Mouse (Mus musculus) layer of hippocampus, adult 2 months (tissue): ENCODE measurements around the gene Lemd1. TPM values are rescaled to one million over a fixed set of nuclear protein-coding genes. Genes with fewer than 3 reads are reported as not detected.
"Not testable (repeated sequence)": the region's sequence is repeated elsewhere in the genome, so short reads cannot be mapped to it uniquely, and the experiment has no call there.

Experiments used
- DNase-seq, 2 experiments: peaks; one replicate each; pipeline ENCODE4 v3.0.0; 2022; ENCODE audit warnings: low spot score in 2 of 2
- H3K27ac ChIP-seq: fragments of 200-600 bp; 2 replicates; pipeline ENCODE4 v1.8.1; 2022
- H3K4me3 ChIP-seq: fragments of 200-600 bp; 2 replicates; pipeline ENCODE4 v1.8.1; 2022; ENCODE audit warnings: mild to moderate bottlenecking
- CTCF ChIP-seq: fragments of 200-600 bp; conservative IDR thresholded peaks from 2 replicates; pipeline ENCODE4 v1.8.1; 2022; ENCODE audit warnings: antibody characterized with exemption, mild to moderate bottlenecking, moderate library complexity
- total RNA-seq, 2 experiments: library from RNA; stranded (reverse); gene quantifications; 2 replicates each; pipeline ENCODE4 v1.2.3; 2021

Lemd1 gene
- total RNA-seq, 2 experiments from 2014 or later, result 0.64 to 0.88 TPM

DNA sequence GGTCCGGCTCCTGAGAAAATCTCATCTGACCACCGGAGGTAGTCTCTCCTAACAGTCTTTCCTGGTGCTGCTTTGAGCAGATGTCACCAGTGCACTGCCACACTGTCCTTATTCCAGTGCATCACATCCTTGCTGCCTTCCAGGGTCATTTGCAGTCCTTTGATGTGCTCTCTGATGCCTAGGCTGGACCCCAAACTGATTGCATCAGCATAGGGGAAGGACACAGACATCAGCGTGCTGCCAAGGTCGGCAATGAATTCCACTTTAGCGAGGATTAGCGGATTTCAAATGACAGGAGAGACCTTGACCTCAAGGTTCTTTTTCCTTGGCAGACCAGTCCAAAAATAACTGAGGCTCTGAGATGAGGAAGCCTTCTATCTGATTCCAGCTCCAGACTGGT is 85.9 kb downstream of the Lemd1 start:
- DNase-seq, result no peak
- no peak overlapping the region for H3K27ac ChIP-seq
- no peak overlapping the region for H3K4me3 ChIP-seq
- no peak for TF ChIP-seq CTCF

DNA sequence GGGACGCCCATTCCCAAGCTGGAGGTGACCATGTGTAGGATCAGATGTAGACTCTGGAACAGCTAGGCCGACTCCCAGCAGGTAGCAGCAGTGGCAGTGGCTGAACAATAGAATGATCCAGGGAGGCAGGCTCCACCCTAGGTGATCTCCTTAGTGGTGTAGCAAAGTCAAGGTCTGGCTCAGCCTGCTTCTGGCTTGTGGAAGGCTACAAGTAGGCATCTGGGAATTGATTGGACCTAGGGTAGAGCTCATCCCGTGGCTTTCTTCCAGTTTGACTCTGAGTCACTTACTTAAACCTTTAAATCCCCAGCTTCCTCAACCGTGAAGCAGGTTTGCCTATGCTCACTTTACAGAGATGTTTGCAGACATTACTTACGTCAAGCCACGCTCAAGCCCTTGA is 89.4 kb downstream of the Lemd1 start:
- H3K4me3 ChIP-seq, DNase-seq, H3K27ac ChIP-seq: not testable (repeated sequence)

DNA sequence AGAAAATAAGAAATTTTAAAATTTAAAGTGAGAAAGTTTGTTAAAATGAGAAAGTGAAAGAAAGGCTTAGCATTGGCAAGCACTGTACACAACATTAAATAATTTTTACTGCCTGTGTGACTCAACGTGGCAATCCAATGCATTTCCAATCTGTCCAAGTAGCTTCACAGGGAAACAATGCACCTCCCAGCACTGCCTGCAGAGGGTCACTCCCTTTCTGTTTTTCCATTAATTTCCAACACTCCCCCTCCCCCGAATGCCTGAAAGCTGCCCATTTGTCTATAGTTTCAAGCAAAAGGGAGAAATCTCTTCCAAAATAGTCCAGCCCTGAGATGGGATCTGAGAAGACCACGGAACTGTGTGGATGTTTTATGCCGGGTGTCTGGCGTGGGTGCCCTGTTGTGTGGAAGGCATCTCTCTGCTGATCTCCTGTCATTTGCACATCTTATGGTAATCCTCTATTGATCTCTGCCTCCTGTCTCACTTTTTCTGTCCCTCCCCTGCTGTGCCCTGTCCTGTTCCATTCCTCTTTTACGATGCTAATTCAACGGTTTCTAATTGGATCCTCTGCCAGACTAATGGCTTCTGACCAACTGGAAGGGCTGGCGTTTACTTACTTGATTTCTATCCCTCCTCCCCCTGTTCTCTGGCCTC is 90.4 kb downstream of the Lemd1 start:
- Histone ChIP-seq H3K4me3 (no peak overlapping the region), H3K27ac (no peak overlapping the region)
- DNase-seq, result no peak
- peak; percentile 16; the same call in 1 of the 2 replicates for TF ChIP-seq CTCF

DNA sequence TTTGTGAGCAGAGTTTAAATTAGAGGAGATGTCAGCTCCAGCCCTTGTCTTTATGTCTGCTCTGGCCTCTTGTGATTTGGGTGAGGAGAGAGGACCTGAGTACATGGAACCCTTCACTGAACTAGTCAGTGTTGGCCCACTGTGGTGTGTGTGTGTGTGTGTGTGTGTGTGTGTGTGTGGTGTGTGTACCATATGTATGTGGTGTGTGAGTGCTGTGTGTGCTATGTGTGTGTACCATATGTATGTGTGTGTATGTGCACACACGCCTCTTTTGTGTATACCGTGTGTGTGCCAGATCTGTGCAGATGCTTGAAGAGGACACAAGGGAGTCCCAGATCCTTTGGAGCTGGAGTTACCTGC is 90.9 kb downstream of the Lemd1 start:
- no peak for DNase-seq
- no peak overlapping the region for H3K4me3 ChIP-seq
- H3K27ac ChIP-seq, result no peak overlapping the region
- TF ChIP-seq CTCF, result no peak

DNA sequence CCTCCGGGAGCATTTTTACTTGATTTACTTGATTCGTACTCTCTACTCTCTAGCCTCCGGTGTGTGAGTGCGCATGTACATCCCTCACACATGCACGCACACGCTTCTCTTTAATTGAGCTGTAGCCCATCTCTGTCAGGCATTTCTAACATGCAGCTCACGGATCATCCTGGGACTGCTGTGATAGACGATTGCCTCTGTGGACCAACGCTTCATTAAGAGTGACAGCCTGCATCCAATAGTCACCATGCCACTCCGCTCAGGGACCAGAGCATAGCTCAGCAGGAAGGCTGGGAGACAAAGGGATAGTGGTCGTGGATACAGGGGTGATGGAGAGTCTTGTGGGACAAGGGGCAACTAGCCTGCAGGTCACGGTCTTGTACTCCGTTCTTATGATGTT is 91.8 kb downstream of the Lemd1 start:
- Histone ChIP-seq H3K4me3 (no peak overlapping the region), H3K27ac (no peak overlapping the region)
- no peak for DNase-seq
- no peak for TF ChIP-seq CTCF

DNA sequence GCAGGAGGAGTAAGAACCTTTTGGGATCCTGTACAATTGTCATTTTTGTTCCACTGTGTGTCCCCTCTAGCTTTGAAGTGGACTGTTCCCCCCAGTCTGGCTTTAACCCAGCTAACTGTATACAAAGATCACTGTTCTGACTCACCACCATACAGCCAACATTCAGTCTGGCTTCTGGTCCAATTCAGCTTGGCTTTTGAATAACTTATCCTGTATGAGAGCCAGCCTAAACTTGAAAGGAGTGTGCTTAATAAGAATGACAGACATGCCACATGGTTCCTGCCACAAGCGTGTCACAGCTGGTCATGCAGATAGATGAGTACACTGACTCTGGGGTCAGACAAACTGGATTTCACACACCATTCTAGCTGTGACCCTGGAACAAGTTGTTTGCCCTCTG is 95.5 kb downstream of the Lemd1 start:
- Histone ChIP-seq H3K4me3 (no peak overlapping the region), H3K27ac (no peak overlapping the region)
- TF ChIP-seq CTCF, result no peak
- DNase-seq, result no peak

DNA sequence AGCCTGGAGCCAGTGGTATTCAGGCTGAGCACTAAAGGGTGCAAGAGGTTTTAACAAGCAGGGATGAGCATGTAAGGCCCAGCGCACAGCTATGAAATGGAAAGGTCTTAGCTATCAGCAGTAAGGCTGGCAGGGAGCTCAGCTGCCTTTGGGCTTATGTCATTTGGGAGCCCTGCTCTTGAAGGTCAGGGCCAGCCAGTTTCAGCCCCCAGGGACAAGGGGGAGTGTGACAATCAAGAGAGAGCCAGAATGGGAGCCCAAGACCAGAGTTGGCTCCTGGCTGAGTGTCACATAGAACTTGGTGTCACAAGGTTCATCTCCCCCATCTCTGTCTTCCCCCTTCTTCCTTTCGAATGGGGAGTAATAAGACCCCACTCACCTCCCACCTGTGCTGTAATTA is 96.2 kb downstream of the Lemd1 start:
- H3K4me3 ChIP-seq, result no peak overlapping the region
- TF ChIP-seq CTCF, result no peak
- no peak overlapping the region for H3K27ac ChIP-seq
- no peak for DNase-seq

DNA sequence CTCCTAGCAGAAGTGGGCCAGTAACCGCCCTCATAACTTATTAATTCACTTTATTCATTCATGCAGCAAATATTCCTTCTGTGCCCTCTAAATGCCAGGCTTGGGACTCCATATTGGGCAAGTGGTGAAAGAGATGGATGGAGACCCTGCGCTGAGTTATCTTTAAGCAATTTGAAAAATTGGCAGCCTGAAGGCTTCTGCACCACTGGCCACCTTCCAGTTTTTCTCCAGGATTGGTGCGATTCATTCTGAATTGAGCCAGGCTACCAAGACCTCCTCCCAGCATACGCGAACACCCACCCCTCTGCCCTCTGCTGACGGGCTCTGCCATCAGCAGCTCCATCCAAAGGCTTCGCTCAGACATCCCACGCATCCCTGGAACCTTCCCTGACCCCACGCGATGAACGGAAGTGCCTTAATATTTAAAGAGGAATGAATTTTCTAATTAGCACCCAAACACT is 96.8 kb downstream of the Lemd1 start:
- Histone ChIP-seq H3K27ac (no peak overlapping the region), H3K4me3 (no peak overlapping the region)
- TF ChIP-seq CTCF, result no peak; the same call in none of the 2 replicates
- no peak for DNase-seq

DNA sequence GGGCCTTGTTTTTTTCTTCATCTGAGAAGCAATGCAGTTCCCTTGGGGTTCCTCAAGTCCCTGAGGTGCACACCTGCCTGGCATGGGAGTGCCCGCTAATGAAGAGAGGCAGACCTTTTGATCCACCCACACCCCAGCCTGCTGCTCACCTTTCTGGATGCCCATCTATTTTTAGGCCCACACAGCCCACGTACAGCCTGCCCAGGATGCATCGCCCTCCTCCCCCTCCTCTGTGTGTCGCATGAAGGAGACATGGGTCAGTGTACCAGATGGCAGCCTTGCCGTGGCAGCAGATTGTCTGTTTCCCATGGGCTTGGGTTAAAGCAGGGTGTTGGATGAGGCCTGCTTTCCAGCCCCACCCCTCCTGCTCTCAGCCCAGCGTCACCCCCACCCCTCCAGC is 98.7 kb downstream of the Lemd1 start:
- no peak for DNase-seq
- TF ChIP-seq CTCF, result no peak
- Histone ChIP-seq H3K27ac (no peak overlapping the region), H3K4me3 (no peak overlapping the region)

DNA sequence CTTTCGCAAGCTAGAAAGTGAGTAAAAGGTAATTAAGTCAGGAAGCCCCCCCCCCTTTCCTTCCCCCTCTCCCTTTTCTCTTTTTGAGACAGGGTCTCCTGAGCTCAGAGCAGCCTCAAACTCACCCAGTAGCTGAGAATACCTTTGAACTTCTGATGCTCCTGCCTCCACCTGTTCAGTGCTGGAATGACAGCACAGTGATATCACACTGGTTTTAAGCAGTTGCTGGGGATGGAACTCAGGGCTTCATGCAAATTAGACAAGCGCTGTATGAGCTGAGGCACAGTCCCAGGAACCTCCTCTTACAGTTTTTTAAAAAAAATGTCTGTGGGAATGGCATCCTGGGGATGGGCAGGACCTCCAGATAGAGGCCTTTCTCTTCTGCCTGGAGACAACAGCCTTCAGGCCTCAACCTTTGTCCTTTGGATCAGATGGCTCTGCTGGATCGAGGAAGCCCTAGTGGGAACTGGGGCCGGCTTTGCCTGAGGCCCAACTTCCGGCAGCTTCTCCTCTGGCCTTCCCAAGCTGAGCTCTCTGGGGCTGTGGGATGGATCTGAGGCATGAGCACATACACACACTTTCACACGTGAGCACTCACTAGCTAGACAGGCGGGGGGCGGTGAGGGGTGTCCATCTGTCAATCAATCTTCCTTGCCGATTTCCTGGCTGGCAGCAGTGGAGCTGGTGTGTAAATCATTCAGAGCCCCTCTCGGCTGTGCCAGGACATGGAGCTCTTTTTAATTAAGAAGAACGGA is 99.9 kb downstream of the Lemd1 start:
- TF ChIP-seq CTCF, result peak; percentile 30; the same call in 1 of the 2 replicates
- no peak for DNase-seq
- Histone ChIP-seq H3K4me3 (no peak overlapping the region), H3K27ac (no peak overlapping the region)

DNA sequence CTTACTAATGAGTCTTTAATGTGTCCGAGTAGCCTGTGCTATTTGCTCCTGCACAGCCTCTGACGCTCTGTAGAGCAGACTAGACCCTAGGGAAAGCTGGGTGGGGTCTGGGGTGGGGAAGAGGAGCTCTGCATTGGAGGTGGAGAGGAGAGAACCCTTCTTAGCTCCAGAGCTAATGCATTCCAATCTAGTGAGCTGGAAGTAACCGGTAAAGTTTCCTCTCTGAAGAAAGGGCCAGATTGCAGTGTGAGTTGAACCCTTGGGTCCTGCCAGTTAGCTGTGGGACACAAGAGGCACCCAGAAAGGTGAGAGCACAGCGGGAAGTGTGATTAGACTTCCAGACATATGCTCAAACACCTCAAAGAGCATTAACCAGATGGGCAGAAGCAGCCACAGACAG is 100.5 kb downstream of the Lemd1 start:
- H3K4me3 ChIP-seq, result no peak overlapping the region
- DNase-seq, result no peak
- H3K27ac ChIP-seq, result no peak overlapping the region
- TF ChIP-seq CTCF, result no peak

DNA sequence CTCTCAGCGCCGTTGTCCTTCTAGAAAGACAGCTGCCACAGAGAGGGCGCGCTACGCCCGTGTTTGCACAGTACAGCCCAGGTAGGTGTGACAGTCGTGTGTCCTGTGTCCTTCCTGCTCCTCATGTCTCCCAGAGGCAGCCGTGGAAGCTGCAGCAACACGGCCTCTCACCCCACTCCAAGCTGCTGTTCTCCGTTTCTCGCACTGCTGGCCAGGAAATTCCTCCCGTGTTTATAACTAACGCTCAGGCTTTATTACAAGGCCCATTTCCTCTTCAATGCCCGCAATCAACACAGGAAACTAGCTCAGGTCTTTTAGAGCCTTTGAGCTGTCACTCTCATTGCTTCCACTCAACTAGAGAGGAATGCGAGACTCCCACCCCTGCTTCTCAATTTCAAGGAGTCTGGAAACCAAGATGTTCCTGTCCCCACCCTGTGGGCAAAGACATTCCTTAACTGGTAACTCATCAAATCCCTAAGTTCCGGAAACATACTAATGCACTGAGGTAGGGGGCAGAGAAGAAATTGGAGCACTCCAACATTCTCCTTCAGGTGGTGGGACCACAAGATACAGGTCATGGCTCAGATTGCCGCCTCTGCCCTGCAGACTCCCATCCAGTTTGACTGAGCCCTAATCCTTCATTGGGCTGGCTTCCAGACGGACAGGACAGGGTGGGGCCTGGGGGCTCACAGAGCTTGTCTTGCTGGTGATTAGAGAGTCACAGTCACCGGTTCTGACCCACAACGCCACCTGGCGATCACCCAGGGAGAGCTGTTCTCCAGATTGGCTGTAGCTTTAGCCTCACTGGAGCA is 101.3 kb downstream of the Lemd1 start:
- Histone ChIP-seq H3K27ac (no peak overlapping the region), H3K4me3 (no peak overlapping the region)
- peak; percentile 46 for TF ChIP-seq CTCF
- DNase-seq, result no peak

DNA sequence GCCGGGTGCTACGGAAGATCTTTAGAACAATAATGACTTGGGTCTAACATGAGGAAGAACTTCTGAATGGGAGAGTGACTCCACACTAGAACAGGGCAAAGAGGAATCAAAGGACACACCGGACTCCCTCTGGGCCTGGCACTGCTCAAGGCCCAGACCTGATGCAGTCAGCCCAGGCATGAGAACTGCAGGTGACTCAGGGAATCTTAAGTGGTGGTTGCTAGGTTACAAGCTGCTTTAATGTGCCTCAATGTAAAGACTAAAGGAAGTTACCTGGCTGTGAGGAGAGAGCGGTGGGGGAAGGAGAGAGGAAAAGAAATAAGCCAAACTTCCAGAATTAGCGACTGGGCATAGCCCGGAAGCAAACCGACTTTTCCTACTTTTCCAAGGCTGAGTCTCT is 104.3 kb downstream of the Lemd1 start:
- no peak for TF ChIP-seq CTCF
- Histone ChIP-seq H3K4me3 (no peak overlapping the region), H3K27ac (no peak overlapping the region)
- DNase-seq, result no peak
